Mouse (Mus musculus): Measurements from ENCODE around the gene Ccnd3.

GRCm38 (mm10) chr17:47648966-47649365 lies 144.1 kb downstream of the Ccnd3 start:
- TF ChIP-seq POLR2A (IDR thresholded peaks at IDR 0.05; ENCODE audit: borderline replicate concordance, extremely low read depth, low read depth, low read length): no peak
- no peak for TF ChIP-seq CTCF (IDR thresholded peaks at IDR 0.05; ENCODE audit: insufficient read depth, low read length)
